Mouse (Mus musculus): ENCODE measurements around the gene Nlk. TPM values are rescaled to one million over a fixed set of nuclear protein-coding genes. Genes with fewer than 3 reads are reported as not detected.
"Not testable (repeated sequence)": the region's sequence is repeated elsewhere in the genome, so short reads cannot be mapped to it uniquely, and the experiment has no call there.

Gene Nlk
- polyA plus RNA-seq, 1 experiment from 2014 or later, result 30.7 TPM

DNA sequence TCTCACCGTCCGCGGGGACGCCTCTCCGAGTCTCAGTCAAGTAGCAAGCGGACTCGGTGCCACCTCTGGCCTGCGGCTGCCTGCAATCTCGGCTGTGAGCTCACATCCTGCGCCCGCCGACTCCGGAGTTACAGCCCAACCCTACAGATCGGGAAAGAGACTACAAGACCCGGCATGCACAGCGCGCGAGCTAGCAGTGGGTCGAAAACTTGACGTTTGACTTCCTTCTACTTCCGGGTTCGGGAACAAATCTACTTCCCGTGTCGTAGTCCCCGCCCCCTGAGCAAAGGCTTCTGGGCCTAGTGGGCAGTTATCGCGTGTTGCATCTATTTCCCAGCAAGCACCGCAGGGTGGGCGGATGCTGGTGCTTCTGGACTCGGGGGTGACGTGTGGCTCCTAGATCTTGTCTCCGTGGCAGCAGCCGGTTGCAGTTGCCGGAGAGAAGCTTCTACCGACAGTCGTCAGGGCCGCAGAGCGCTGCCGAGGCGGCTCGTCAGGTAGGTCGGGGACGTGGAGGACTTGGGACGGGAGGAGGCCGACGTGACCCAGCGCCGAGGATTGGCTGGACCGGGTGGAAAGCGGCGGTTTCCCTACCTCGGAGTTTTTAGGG lies 161.0 kb downstream of the Nlk start, which contains the start of the genes Tnfaip1 and Ift20:
TSS of gene Tnfaip1 (minus strand) at position 253 of the 610 bp plus-strand sequence.
TSS of gene Ift20 (plus strand) at position 282 of the 610 bp plus-strand sequence.
- no peaks in the 10 kb centered on the region for H3K9me3 ChIP-seq
- under 1% methylated on average over 52 of the region's 52 CpGs for WGBS
- peaks cover 28% of the 10 kb centered on the region for H3K36me3 ChIP-seq
- ATAC-seq, result peak; percentile 99
- peaks cover 32% of the 10 kb centered on the region for H3K4me1 ChIP-seq (replicated peaks)
- peak within 1 kb of the TSS; percentile 92 for H3K27ac ChIP-seq
- H3K4me2 ChIP-seq (replicated peaks), result peak within 1 kb of the TSS; percentile 89
- peak within 1 kb of the TSS; percentile 90 for H3K9ac ChIP-seq (replicated peaks)
- H3K4me3 ChIP-seq (replicated peaks), result peak within 1 kb of the TSS; percentile 79
- H3K27me3 ChIP-seq, result no peaks in the 10 kb centered on the region

DNA sequence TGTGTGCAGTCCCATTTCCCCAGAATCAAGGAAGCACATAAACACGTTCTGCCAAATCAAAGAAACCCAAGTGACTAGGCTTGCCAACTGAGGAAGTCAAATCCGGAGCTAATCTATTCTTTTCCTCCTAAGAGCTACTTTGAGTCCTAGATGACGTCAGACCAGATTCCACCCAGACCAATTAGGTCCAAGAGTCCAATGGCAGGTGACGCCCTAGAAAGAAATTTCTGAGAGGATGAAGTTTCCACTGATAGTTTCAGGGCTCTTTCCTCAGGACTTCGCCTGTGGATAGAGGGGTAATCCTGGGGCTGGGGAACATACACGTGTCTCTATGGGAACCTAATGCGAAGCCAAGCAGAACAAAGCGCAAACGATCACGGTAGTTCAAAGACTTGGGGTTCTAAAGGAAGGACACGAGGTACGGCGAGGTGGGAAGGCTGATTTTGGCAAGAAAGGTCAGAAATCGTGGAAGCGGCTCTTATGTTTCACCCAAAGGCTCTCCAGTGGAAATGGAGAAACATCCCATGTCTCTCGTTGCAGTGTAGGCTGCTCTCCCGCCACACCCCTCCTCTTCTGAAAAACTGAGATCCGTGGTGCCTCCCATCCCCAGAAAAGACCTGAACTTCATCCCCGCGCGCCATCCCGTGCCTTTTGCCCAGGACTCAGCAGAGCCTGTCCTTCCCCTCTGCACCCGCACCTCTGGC lies 161.6 kb downstream of the Nlk start:
- H3K4me2 ChIP-seq (replicated peaks), result peak overlapping the region; percentile 88
- H3K4me3 ChIP-seq (replicated peaks), result peak overlapping the region; percentile 79
- H3K9me3 ChIP-seq, result no peaks in the 10 kb centered on the region
- peaks cover 32% of the 10 kb centered on the region for H3K4me1 ChIP-seq (replicated peaks)
- peak overlapping the region; percentile 85 for H3K9ac ChIP-seq (replicated peaks)
- H3K27ac ChIP-seq, result peak overlapping the region; percentile 92
- no peaks in the 10 kb centered on the region for H3K27me3 ChIP-seq
- WGBS, result under 1% methylated on average over 23 of the region's 23 CpGs
- H3K36me3 ChIP-seq, result peaks cover 22% of the 10 kb centered on the region
- ATAC-seq, result no peak; the same call in 1 of the 2 replicates

DNA sequence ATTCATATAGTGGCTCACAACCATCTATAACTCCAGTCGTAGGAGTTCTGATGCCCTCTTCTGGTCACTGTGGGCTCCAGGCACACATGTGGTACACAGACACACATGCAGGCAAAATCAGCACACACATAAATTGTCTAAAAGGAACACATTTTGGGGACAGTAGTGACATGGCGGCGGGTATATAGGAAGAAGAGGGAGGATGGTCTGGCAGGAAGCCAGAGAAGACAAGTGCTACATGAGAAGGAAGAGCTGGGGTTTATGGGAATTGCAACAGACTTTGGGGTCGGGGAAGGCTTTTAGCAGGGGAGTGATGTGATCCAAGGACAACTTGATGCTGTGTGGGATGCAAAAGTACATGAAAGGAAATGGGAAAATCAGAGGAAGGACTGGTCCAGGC lies 162.7 kb downstream of the Nlk start:
- Histone ChIP-seq H3K4me2 (replicated peaks) (peak overlapping the region; percentile 88), H3K27me3 (no peaks in the 10 kb centered on the region), H3K4me3 (replicated peaks) (peak overlapping the region; percentile 79), H3K4me1 (replicated peaks) (peaks cover 32% of the 10 kb centered on the region), H3K9me3 (no peaks in the 10 kb centered on the region), H3K9ac (replicated peaks) (no peak overlapping the region), H3K27ac (no peak overlapping the region), H3K36me3 (peaks cover 20% of the 10 kb centered on the region)
- ATAC-seq, result no peak
- 91% methylated on average over 4 of the region's 4 CpGs for WGBS

DNA sequence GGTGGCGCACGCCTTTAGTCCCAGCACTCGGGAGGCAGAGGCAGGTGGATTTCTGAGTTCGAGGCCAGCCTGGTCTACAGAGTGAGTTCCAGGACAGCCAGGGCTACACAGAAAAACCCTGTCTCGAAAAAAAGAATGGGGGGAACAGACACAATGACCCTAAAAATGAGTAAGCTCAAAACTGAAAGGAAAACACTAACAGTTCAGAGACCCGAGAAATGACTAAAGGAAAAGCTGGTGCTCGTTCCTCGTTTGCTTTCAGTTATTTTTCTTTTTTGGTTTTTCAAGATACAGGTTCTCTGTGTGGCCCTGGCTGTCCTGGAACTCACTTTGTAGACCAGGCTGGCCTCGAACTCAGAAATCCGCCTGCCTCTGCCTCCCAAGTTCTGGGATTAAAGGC lies 165.7 kb downstream of the Nlk start:
- not testable (repeated sequence) for H3K27me3 ChIP-seq; ATAC-seq; H3K4me2 ChIP-seq (replicated peaks); H3K4me3 ChIP-seq (replicated peaks); H3K9ac ChIP-seq (replicated peaks); H3K9me3 ChIP-seq; H3K27ac ChIP-seq
- H3K36me3 ChIP-seq, result peaks cover 37% of the 10 kb centered on the region
- peaks cover 15% of the 10 kb centered on the region for H3K4me1 ChIP-seq (replicated peaks)
- WGBS, result 91% methylated on average over 10 of the region's 10 CpGs

DNA sequence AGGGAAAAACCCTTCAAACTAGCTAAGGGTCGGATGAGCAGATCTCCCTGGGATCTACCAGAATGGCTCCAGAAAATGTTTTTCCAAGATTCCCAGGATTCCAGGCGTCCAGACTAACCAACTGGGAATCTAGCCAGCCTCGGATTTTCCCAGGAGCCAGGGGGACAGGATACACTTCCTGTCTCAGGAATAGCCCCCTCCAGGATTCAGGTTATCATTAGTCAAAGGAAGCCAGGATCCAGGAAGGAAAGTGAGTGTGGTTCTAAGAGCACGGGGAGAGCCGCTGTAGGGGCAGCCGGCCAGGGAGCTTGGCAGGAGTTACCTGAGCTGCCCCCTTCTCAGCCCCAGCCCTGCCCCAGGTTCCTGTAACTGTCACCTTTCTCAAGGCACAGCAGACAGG lies 166.1 kb downstream of the Nlk start:
- Histone ChIP-seq H3K4me1 (replicated peaks) (peaks cover 15% of the 10 kb centered on the region), H3K36me3 (peaks cover 41% of the 10 kb centered on the region), H3K27me3 (no peaks in the 10 kb centered on the region), H3K9ac (replicated peaks) (no peak overlapping the region), H3K4me2 (replicated peaks) (no peak overlapping the region), H3K4me3 (replicated peaks) (no peak overlapping the region), H3K9me3 (no peaks in the 10 kb centered on the region), H3K27ac (no peak overlapping the region)
- WGBS, result 87% methylated on average over 6 of the region's 6 CpGs
- ATAC-seq, result no peak

DNA sequence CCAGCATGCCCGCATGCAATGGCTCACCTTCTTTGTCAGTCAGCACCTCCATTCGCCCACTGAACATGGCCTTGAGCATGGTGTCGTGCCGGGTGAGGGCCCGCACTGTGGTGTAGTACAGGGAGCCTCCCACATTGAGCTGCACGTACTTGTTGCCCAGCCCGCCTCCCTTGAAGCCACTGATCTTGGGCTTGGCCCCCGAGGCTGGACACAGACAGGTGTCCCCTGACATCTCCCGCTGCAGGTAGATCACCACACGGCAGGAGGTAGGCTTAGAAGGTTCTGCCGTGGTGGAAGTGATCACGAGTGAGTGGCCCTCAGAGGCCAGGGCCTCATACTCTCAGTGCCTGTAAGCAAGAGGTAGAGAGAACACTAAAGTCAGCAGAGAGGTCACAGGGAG lies 167.2 kb downstream of the Nlk start:
- H3K9me3 ChIP-seq, result no peaks in the 10 kb centered on the region
- H3K36me3 ChIP-seq, result peaks cover 52% of the 10 kb centered on the region
- H3K4me2 ChIP-seq (replicated peaks), result no peak overlapping the region
- peaks cover 9% of the 10 kb centered on the region for H3K4me1 ChIP-seq (replicated peaks)
- no peak for ATAC-seq
- no peak overlapping the region for H3K4me3 ChIP-seq (replicated peaks)
- H3K27me3 ChIP-seq, result no peaks in the 10 kb centered on the region
- H3K9ac ChIP-seq (replicated peaks), result no peak overlapping the region
- H3K27ac ChIP-seq, result no peak overlapping the region
- 94% methylated on average over 12 of the region's 12 CpGs for WGBS

DNA sequence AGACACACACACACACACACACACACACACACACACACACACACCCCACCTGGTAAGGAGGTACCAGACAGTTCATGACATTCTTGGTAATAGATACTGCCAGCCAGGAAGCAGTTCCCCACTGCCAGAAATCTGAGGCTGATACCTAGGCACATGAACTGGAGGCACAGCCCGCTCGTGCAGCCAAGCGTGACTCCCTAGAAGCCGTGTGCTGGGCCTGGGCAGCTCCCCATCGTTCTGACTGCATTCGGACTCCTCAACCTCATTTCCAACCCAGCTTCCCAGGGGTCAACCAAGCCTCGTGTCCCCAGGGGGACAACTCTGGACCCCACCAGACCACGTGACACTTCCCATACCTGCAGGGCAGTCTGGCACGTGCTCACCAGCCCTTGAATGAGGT lies 168.5 kb downstream of the Nlk start:
- no peaks in the 10 kb centered on the region for H3K9me3 ChIP-seq
- no peaks in the 10 kb centered on the region for H3K4me1 ChIP-seq (replicated peaks)
- H3K27ac ChIP-seq, result no peak overlapping the region
- H3K4me3 ChIP-seq (replicated peaks), result no peak overlapping the region
- H3K36me3 ChIP-seq, result peaks cover 65% of the 10 kb centered on the region
- no peak overlapping the region for H3K9ac ChIP-seq (replicated peaks)
- H3K27me3 ChIP-seq, result no peaks in the 10 kb centered on the region
- WGBS, result 80% methylated on average over 9 of the region's 9 CpGs
- no peak for ATAC-seq
- no peak overlapping the region for H3K4me2 ChIP-seq (replicated peaks)

DNA sequence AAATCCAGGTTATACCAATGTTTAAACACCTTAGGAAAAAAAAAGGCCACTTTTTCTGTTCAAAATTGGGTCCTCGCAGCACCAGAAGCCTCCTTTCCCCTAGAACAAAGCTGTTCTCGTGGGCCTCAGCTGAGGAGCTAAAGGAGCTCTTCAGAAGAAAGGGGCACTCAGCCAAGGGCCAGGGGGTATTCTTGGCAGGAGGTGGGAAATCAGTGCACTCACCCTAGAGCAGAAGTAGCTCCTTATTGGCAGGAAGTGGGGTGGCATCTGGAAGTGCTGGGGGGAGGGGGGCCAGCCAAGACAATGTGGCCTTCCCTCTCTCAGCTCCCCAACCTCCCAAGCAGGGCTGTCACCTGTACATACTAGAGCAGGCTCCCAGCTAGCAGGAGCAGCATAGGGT lies 172.3 kb downstream of the Nlk start:
- Histone ChIP-seq H3K4me1 (replicated peaks) (no peaks in the 10 kb centered on the region), H3K27me3 (no peaks in the 10 kb centered on the region), H3K4me3 (replicated peaks) (no peak overlapping the region), H3K36me3 (peaks cover 99% of the 10 kb centered on the region), H3K27ac (no peak overlapping the region), H3K9ac (replicated peaks) (no peak overlapping the region), H3K9me3 (no peaks in the 10 kb centered on the region), H3K4me2 (replicated peaks) (no peak overlapping the region)
- 87% methylated on average over 2 of the region's 2 CpGs for WGBS
- ATAC-seq, result no peak

DNA sequence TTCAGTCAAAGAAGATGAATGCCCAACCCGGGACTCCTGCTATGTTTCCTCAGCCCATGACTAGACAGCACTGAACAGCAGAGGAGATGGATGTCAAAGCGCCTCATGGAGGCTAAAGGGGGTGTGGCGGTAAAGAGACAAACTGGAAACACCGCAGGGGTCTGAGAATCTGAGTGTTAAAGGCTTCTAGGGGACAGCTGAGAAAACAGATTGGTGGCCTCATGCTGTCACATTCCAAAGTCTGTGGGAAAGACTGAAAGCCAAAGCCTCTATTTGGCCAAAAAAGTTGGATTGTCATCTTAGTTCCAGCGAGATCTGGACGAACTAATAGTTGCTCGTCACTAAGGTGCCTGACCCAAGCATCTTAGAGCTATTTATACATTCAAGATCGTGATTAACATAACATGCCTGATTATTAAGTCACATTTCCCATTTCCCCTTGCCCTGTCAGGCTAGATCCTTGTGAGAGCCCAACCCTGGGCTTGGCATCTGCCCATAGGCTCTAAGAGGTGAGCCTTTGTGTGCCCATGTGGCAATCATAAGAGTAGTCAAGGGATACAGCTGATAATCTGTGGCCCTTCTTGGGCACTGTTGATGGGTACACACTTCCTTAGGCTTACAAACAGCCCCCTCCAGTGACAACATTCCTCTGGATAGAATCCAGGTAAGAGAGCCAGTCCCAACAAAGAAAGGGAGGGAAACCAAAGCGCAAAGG lies 173.8 kb downstream of the Nlk start:
- Histone ChIP-seq H3K4me3 (replicated peaks) (no peak overlapping the region), H3K4me1 (replicated peaks) (no peaks in the 10 kb centered on the region), H3K4me2 (replicated peaks) (no peak overlapping the region), H3K9me3 (no peaks in the 10 kb centered on the region), H3K9ac (replicated peaks) (no peak overlapping the region), H3K27me3 (no peaks in the 10 kb centered on the region), H3K27ac (no peak overlapping the region), H3K36me3 (peaks cover 99% of the 10 kb centered on the region)
- 84% methylated on average over 9 of the region's 9 CpGs for WGBS
- ATAC-seq, result no peak

DNA sequence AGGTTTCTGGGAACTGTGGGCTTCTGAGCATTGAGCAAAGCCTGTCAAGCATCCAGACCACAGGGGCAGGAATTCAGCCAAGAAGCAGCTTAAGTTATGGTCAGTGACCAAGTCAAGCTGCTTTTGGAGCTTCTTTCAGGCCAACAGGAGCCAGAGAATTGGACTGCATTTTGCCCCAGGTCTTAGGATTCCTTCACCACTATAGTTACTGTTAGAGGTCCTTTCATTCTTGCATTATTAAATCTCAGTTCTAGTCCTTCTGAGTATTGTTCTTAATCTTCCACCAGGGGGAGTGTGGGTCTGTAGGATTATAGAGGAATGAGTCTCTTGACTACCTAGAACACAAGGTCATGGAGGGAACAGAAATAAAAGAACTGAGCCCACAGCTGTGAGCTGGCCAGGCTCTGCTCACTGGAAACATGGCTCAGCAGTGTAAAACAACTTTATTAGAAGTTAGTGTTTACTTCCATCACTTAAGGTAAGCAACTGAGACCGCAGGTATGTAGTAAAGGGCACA lies 174.6 kb downstream of the Nlk start:
- 89% methylated on average over 1 of the region's 1 CpGs for WGBS
- Histone ChIP-seq H3K27me3 (no peaks in the 10 kb centered on the region), H3K9ac (replicated peaks) (no peak overlapping the region), H3K4me3 (replicated peaks) (no peak overlapping the region), H3K4me1 (replicated peaks) (no peaks in the 10 kb centered on the region), H3K36me3 (peaks cover 99% of the 10 kb centered on the region), H3K27ac (no peak overlapping the region), H3K9me3 (no peaks in the 10 kb centered on the region), H3K4me2 (replicated peaks) (no peak overlapping the region)
- no peak for ATAC-seq

DNA sequence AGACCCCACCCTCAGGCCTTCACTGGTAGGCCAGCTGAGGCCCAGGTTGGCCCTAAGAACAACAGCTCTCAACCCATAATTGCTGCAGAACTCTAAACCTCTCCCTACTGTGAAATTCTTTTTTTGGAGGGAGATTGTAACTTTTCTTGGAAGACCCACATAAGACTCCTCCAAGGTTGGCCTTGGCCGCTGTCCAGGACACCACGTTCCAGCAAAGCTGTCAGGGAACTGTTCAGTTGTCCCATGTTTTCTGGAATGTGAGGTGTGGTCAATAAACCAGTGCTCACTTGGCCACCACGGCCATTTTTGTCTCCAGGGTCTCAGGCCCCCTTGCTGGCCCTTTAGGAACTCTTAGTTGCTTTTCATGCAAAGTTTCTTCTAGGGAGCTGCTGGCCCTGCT lies 175.3 kb downstream of the Nlk start:
- 93% methylated on average over 3 of the region's 3 CpGs for WGBS
- no peaks in the 10 kb centered on the region for H3K4me1 ChIP-seq (replicated peaks)
- no peak overlapping the region for H3K4me3 ChIP-seq (replicated peaks)
- no peak overlapping the region for H3K27ac ChIP-seq
- no peak overlapping the region for H3K9ac ChIP-seq (replicated peaks)
- no peaks in the 10 kb centered on the region for H3K9me3 ChIP-seq
- peaks cover 95% of the 10 kb centered on the region for H3K36me3 ChIP-seq
- ATAC-seq, result no peak
- H3K4me2 ChIP-seq (replicated peaks), result no peak overlapping the region
- no peaks in the 10 kb centered on the region for H3K27me3 ChIP-seq

DNA sequence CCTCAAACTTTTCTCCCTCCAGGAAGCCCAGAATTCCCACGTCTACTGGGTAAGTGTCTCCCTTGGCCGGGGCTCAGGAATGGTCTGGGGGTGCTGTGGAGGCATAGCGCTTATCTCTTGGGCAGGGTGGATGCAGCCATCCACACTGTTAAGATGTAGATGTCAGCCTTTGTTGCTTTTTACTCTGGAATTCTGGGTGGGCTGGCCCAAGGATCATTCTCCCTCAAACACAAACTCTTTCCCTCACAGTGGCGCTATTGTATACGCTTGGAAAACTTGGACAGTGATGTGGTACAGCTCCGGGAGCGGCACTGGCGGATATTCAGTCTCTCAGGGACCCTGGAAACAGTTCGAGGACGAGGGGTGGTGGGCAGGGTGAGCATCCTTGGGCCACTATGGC lies 178.2 kb downstream of the Nlk start:
- no peak overlapping the region for H3K27ac ChIP-seq
- no peaks in the 10 kb centered on the region for H3K27me3 ChIP-seq
- no peak overlapping the region for H3K9ac ChIP-seq (replicated peaks)
- H3K4me2 ChIP-seq (replicated peaks), result no peak overlapping the region
- ATAC-seq, result no peak
- H3K9me3 ChIP-seq, result no peaks in the 10 kb centered on the region
- peaks cover 93% of the 10 kb centered on the region for H3K36me3 ChIP-seq
- no peak overlapping the region for H3K4me3 ChIP-seq (replicated peaks)
- 86% methylated on average over 10 of the region's 10 CpGs for WGBS
- H3K4me1 ChIP-seq (replicated peaks), result no peaks in the 10 kb centered on the region

Data from midbrain, embryonic 13.5 days (tissue).